Mouse (Mus musculus): ENCODE measurements around the gene Ndufc2. TPM values are rescaled to one million over a fixed set of nuclear protein-coding genes. Genes with fewer than 3 reads are reported as not detected.
"Not testable (repeated sequence)": the region's sequence is repeated elsewhere in the genome, so short reads cannot be mapped to it uniquely, and the experiment has no call there.

Gene Ndufc2
- polyA plus RNA-seq, 1 experiment from 2014 or later: 550 TPM

- not testable (repeated sequence) for H3K27ac ChIP-seq; H3K9me3 ChIP-seq (ENCODE audit: control insufficient read depth, low read length); H3K36me3 ChIP-seq (replicated peaks; ENCODE audit: control insufficient read depth, insufficient read depth); ATAC-seq (ENCODE audit: low FRiP score); DNase-seq (ENCODE audit: low spot score); H3K4me3 ChIP-seq (replicated peaks; ENCODE audit: low read length); H3K9ac ChIP-seq; H3K27me3 ChIP-seq (ENCODE audit: control insufficient read depth, insufficient read depth, low read length); H3K4me2 ChIP-seq (replicated peaks); H3K4me1 ChIP-seq (replicated peaks; ENCODE audit: control insufficient read depth, insufficient read depth, low read length)
- WGBS: 82% methylated on average over 3 of the region's 3 CpGs
Observed at GRCm38 (mm10) chr7:97433517-97433916, 33.7 kb downstream of the Ndufc2 start.

DNA sequence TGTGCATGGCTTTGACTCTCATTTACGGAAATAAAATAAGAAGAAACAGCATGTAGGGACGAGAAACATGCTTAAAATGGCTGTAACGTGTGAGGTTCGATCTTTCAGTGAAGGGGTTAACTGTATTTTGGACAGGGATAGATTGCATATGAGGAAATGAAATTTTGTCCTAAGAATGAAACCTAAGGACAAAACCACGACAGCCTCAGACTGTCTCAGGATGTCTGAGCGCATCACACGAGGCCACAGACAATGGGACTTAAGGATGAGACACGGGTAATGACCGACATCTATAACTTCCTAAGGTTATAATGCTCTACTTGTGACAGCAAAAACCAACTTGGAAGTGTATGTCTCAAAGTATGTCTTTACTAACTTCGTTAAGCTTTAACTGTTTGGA lies 34.7 kb downstream of the Ndufc2 start:
- H3K4me1 ChIP-seq (replicated peaks; ENCODE audit: control insufficient read depth, insufficient read depth, low read length): 0 out of 2 replicates have a peak, but pooled peaks cover 4% of the 10 kb centered on the region
- ATAC-seq (ENCODE audit: low FRiP score) (no peak), DNase-seq (ENCODE audit: low spot score) (no peak)
- no peak overlapping the region for H3K9ac ChIP-seq
- H3K27me3 ChIP-seq (ENCODE audit: control insufficient read depth, insufficient read depth, low read length): no peaks in the 10 kb centered on the region
- WGBS: 87% methylated on average over 10 of the region's 10 CpGs
- no peak overlapping the region for H3K4me3 ChIP-seq (replicated peaks; ENCODE audit: low read length)
- H3K9me3 ChIP-seq (ENCODE audit: control insufficient read depth, low read length): no peaks in the 10 kb centered on the region
- no peaks in the 10 kb centered on the region for H3K36me3 ChIP-seq (replicated peaks; ENCODE audit: control insufficient read depth, insufficient read depth)
- no peak overlapping the region for H3K4me2 ChIP-seq (replicated peaks)
- H3K27ac ChIP-seq: no peak overlapping the region

DNA sequence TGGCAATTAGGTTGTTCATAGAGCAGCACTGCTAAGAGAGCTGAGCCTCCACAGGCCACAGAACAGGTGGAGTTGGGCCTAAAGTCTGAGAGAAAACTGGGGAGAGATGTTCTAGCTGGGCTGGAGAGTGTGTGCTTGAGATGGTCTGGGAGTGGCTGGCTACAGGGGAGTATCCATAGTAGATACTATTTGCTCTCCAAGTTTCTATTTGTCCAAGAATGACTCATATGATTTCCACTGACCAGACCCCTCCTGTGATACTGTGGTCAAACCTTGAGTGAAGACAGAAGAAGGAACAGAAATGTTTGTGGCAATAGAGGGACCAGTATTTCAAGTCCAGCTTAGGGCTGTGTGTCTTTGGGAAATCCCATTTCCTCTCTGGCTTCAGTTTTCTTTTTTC lies 39.2 kb downstream of the Ndufc2 start:
- H3K27ac ChIP-seq: no peak overlapping the region
- DNase-seq (ENCODE audit: low spot score) (no peak), ATAC-seq (ENCODE audit: low FRiP score) (no peak)
- no peaks in the 10 kb centered on the region for H3K36me3 ChIP-seq (replicated peaks; ENCODE audit: control insufficient read depth, insufficient read depth)
- no peaks in the 10 kb centered on the region for H3K9me3 ChIP-seq (ENCODE audit: control insufficient read depth, low read length)
- no peak overlapping the region for H3K4me2 ChIP-seq (replicated peaks)
- no peak overlapping the region for H3K9ac ChIP-seq
- no peaks in the 10 kb centered on the region for H3K27me3 ChIP-seq (ENCODE audit: control insufficient read depth, insufficient read depth, low read length)
- no peak overlapping the region for H3K4me3 ChIP-seq (replicated peaks; ENCODE audit: low read length)
- H3K4me1 ChIP-seq (replicated peaks; ENCODE audit: control insufficient read depth, insufficient read depth, low read length): no peaks in the 10 kb centered on the region

- H3K9me3 ChIP-seq (ENCODE audit: control insufficient read depth, low read length): peaks cover 11% of the 10 kb centered on the region; the same call in 1 of the 2 replicates
- H3K4me2 ChIP-seq (replicated peaks): no peak overlapping the region
- DNase-seq (ENCODE audit: low spot score) (peak; percentile 86), ATAC-seq (ENCODE audit: low FRiP score) (peak; percentile 95)
- H3K9ac ChIP-seq: no peak overlapping the region
- no peaks in the 10 kb centered on the region for H3K27me3 ChIP-seq (ENCODE audit: control insufficient read depth, insufficient read depth, low read length)
- no peak overlapping the region for H3K4me3 ChIP-seq (replicated peaks; ENCODE audit: low read length)
- H3K4me1 ChIP-seq (replicated peaks; ENCODE audit: control insufficient read depth, insufficient read depth, low read length): no peaks in the 10 kb centered on the region
- no peaks in the 10 kb centered on the region for H3K36me3 ChIP-seq (replicated peaks; ENCODE audit: control insufficient read depth, insufficient read depth)
- WGBS: 13% methylated on average over 6 of the region's 6 CpGs
- peak overlapping the region; percentile 90 for H3K27ac ChIP-seq
Observed at GRCm38 (mm10) chr7:97446171-97446925, 46.5 kb downstream of the Ndufc2 start.

- Histone ChIP-seq H3K27me3 (ENCODE audit: control insufficient read depth, insufficient read depth, low read length) (no peaks in the 10 kb centered on the region), H3K36me3 (replicated peaks; ENCODE audit: control insufficient read depth, insufficient read depth) (no peaks in the 10 kb centered on the region), H3K4me3 (replicated peaks; ENCODE audit: low read length) (no peak overlapping the region), H3K27ac (peak overlapping the region; percentile 90), H3K4me2 (replicated peaks) (no peak overlapping the region), H3K4me1 (replicated peaks; ENCODE audit: control insufficient read depth, insufficient read depth, low read length) (no peaks in the 10 kb centered on the region), H3K9ac (no peak overlapping the region), H3K9me3 (ENCODE audit: control insufficient read depth, low read length) (peaks cover 11% of the 10 kb centered on the region; the same call in 1 of the 2 replicates)
- WGBS: 51% methylated on average over 6 of the region's 6 CpGs
- DNase-seq (ENCODE audit: low spot score) (no peak), ATAC-seq (ENCODE audit: low FRiP score) (peak; percentile 74)
Observed at GRCm38 (mm10) chr7:97447050-97447531, 47.3 kb downstream of the Ndufc2 start.

GRCm38 (mm10) chr7:97451023-97451422 lies 51.2 kb downstream of the Ndufc2 start, which contains the start of gene Kctd14:
TSS of gene Kctd14 (plus strand) at chr7:97451323.
- not testable (repeated sequence) for H3K4me3 ChIP-seq (replicated peaks; ENCODE audit: low read length); H3K4me1 ChIP-seq (replicated peaks; ENCODE audit: control insufficient read depth, insufficient read depth, low read length); H3K27me3 ChIP-seq (ENCODE audit: control insufficient read depth, insufficient read depth, low read length); H3K36me3 ChIP-seq (replicated peaks; ENCODE audit: control insufficient read depth, insufficient read depth); H3K4me2 ChIP-seq (replicated peaks); DNase-seq (ENCODE audit: low spot score); H3K27ac ChIP-seq; H3K9ac ChIP-seq; ATAC-seq (ENCODE audit: low FRiP score)
- H3K9me3 ChIP-seq (ENCODE audit: control insufficient read depth, low read length): peaks cover 11% of the 10 kb centered on the region; the same call in 1 of the 2 replicates
- WGBS: 91% methylated on average over 2 of the region's 2 CpGs

DNA sequence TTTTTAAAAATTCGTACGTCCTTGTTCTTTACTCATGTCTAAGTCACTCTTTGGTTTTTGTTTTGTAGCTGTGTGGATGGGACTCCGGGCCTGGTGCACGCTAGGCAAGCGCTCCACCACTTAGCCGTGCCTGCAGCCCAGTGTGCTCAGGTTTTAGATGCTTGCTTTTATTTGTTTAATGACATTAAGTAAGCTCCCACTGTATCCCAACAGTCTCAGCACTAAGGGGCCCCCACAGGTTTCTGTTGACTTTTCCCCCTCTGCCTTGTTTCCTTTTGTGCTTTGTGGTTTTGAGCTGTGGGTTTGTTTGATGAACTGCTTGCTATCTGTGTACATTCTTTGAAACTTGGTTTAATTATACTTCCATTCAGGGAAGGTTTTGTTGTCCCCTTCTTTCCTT lies 52.4 kb downstream of the Ndufc2 start:
- no peak overlapping the region for H3K4me2 ChIP-seq (replicated peaks)
- WGBS: 75% methylated on average over 6 of the region's 6 CpGs
- no peaks in the 10 kb centered on the region for H3K27me3 ChIP-seq (ENCODE audit: control insufficient read depth, insufficient read depth, low read length)
- no peak overlapping the region for H3K27ac ChIP-seq
- H3K4me1 ChIP-seq (replicated peaks; ENCODE audit: control insufficient read depth, insufficient read depth, low read length): peaks cover 9% of the 10 kb centered on the region; the same call in 1 of the 2 replicates
- DNase-seq (ENCODE audit: low spot score) (no peak), ATAC-seq (ENCODE audit: low FRiP score) (no peak)
- peaks cover 11% of the 10 kb centered on the region; the same call in 1 of the 2 replicates for H3K9me3 ChIP-seq (ENCODE audit: control insufficient read depth, low read length)
- H3K4me3 ChIP-seq (replicated peaks; ENCODE audit: low read length): no peak overlapping the region
- H3K9ac ChIP-seq: no peak overlapping the region
- no peaks in the 10 kb centered on the region for H3K36me3 ChIP-seq (replicated peaks; ENCODE audit: control insufficient read depth, insufficient read depth)

- peaks cover 9% of the 10 kb centered on the region; the same call in 1 of the 2 replicates for H3K4me1 ChIP-seq (replicated peaks; ENCODE audit: control insufficient read depth, insufficient read depth, low read length)
- H3K36me3 ChIP-seq (replicated peaks; ENCODE audit: control insufficient read depth, insufficient read depth): no peaks in the 10 kb centered on the region
- H3K9ac ChIP-seq: 0 out of 2 replicates have a peak overlapping the region, but pooled peaks have one; percentile 46
- H3K4me2 ChIP-seq (replicated peaks): peak overlapping the region; percentile 47
- ATAC-seq (ENCODE audit: low FRiP score) (no peak), DNase-seq (ENCODE audit: low spot score) (no peak)
- peaks cover 10% of the 10 kb centered on the region; the same call in 1 of the 2 replicates for H3K9me3 ChIP-seq (ENCODE audit: control insufficient read depth, low read length)
- no peaks in the 10 kb centered on the region for H3K27me3 ChIP-seq (ENCODE audit: control insufficient read depth, insufficient read depth, low read length)
- H3K4me3 ChIP-seq (replicated peaks; ENCODE audit: low read length): peak overlapping the region; percentile 20
- WGBS: 14% methylated on average over 27 of the region's 27 CpGs
- H3K27ac ChIP-seq: peak overlapping the region; percentile 26; the same call in 1 of the 2 replicates
Observed at GRCm38 (mm10) chr7:97453141-97453921, 53.5 kb downstream of the Ndufc2 start.

DNA sequence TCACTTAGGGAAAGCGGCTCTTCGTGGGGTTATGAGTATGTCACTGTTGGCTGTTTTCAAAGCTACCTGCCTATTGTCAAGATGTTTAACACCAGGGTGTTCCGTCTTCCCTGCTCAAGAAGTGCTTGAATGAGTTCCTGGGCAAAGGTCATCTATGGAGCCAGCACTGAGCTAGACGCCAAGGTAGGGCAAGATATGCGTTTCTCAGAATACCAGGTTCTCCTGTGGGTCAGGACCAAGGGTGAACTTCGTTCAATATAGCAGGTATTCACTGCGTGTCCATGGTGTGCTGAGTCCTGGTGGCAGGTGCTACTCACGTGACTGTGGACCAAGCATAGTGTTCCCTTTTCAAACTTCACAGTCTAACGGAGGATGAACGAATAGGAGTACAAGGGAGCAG lies 55.0 kb downstream of the Ndufc2 start:
- H3K27ac ChIP-seq: no peak overlapping the region
- H3K4me3 ChIP-seq (replicated peaks; ENCODE audit: low read length): no peak overlapping the region
- no peaks in the 10 kb centered on the region for H3K27me3 ChIP-seq (ENCODE audit: control insufficient read depth, insufficient read depth, low read length)
- H3K4me2 ChIP-seq (replicated peaks): no peak overlapping the region
- DNase-seq (ENCODE audit: low spot score) (no peak), ATAC-seq (ENCODE audit: low FRiP score) (no peak)
- H3K4me1 ChIP-seq (replicated peaks; ENCODE audit: control insufficient read depth, insufficient read depth, low read length): peaks cover 9% of the 10 kb centered on the region; the same call in 1 of the 2 replicates
- no peaks in the 10 kb centered on the region for H3K36me3 ChIP-seq (replicated peaks; ENCODE audit: control insufficient read depth, insufficient read depth)
- 95% methylated on average over 10 of the region's 10 CpGs for WGBS
- H3K9me3 ChIP-seq (ENCODE audit: control insufficient read depth, low read length): no peaks in the 10 kb centered on the region
- H3K9ac ChIP-seq: no peak overlapping the region
